ENCODE assay signal across 19 mouse cellular contexts in genomic region chrX:76116086-76116485, GRCm38 (mm10).
DNase-seq lines count a peak whose midpoint lies in the region; ATAC-seq and TF ChIP-seq lines count a peak whose summit lies in the region.
"Had no signal": no experiment of that assay in that cellular context is flagged by ENCODE, and none has a peak within 500 bp of the region (broad histone marks: within the 10 kb centered on the region; RNA-seq: fewer than 3 reads in every experiment).

No protein-coding gene starts in this region.

- DNase-seq in forebrain, embryonic 11.5 days (ENCODE audit: low spot score) = no peak
- DNase-seq in kidney, adult 18-20 months = no peak
- peak; percentile 15 for DNase-seq in brain, embryonic 14.5 days (ENCODE audit: low read depth)
- DNase-seq in lung, postnatal 36 days = peak; percentile 26
- no peak for DNase-seq in left cerebral cortex, adult 9 months (ENCODE audit: low spot score in 2 of 2)
- DNase-seq: cerebellum, adult 11-12 months; cerebellum, postnatal 36 days; gastrocnemius, postnatal 14 days; thymus, postnatal 4 days had no signal

- H3K4me1 ChIP-seq in forebrain, embryonic 16.5 days (replicated peaks; ENCODE audit: control insufficient read depth, insufficient read depth, low read length) = no peaks in the 10 kb centered on the region
- H3K4me1 ChIP-seq in forebrain, embryonic 11.5 days (replicated peaks; ENCODE audit: control insufficient read depth, insufficient read depth, low read length) = no peaks in the 10 kb centered on the region
- no peaks in the 10 kb centered on the region for H3K4me1 ChIP-seq in kidney, embryonic 15.5 days
- no peaks in the 10 kb centered on the region for H3K4me1 ChIP-seq in midbrain, embryonic 15.5 days
- H3K4me1 ChIP-seq: embryonic facial prominence, embryonic 13.5 days; forebrain, embryonic 13.5 days; hindbrain, embryonic 12.5 days; limb, embryonic 10.5 days; liver, embryonic 12.5 days had no signal

- 35% methylated on average over 1 of the region's 1 CpGs for WGBS in forebrain, embryonic 16.5 days
- WGBS in forebrain, embryonic 11.5 days = 53% methylated on average over 1 of the region's 1 CpGs
- 31% methylated on average over 1 of the region's 1 CpGs for WGBS in kidney, embryonic 15.5 days
- 40% methylated on average over 1 of the region's 1 CpGs for WGBS in midbrain, embryonic 15.5 days

- H3K9me3 ChIP-seq in forebrain, embryonic 16.5 days (ENCODE audit: control insufficient read depth, low read length) = no peaks in the 10 kb centered on the region
- no peaks in the 10 kb centered on the region for H3K9me3 ChIP-seq in forebrain, embryonic 11.5 days (ENCODE audit: control insufficient read depth, low read length)
- H3K9me3 ChIP-seq in kidney, embryonic 15.5 days (replicated peaks) = no peaks in the 10 kb centered on the region
- no peaks in the 10 kb centered on the region for H3K9me3 ChIP-seq in midbrain, embryonic 15.5 days
- H3K9me3 ChIP-seq: embryonic facial prominence, embryonic 13.5 days; forebrain, embryonic 13.5 days; hindbrain, embryonic 12.5 days; limb, embryonic 10.5 days; liver, embryonic 12.5 days had no signal

- H3K4me3 ChIP-seq in forebrain, embryonic 16.5 days (replicated peaks; ENCODE audit: low read length) = no peak overlapping the region
- H3K4me3 ChIP-seq in forebrain, embryonic 11.5 days (ENCODE audit: low read depth, low read length) = no peak overlapping the region
- H3K4me3 ChIP-seq in kidney, embryonic 15.5 days (replicated peaks) = no peak overlapping the region
- H3K4me3 ChIP-seq in midbrain, embryonic 15.5 days = no peak overlapping the region
- H3K4me3 ChIP-seq: embryonic facial prominence, embryonic 13.5 days; forebrain, embryonic 13.5 days; hindbrain, embryonic 12.5 days; limb, embryonic 10.5 days; liver, embryonic 12.5 days had no signal

- no peaks in the 10 kb centered on the region for H3K36me3 ChIP-seq in forebrain, embryonic 16.5 days (ENCODE audit: control insufficient read depth, insufficient read depth)
- H3K36me3 ChIP-seq in forebrain, embryonic 11.5 days (ENCODE audit: control insufficient read depth, insufficient read depth, low read length) = no peaks in the 10 kb centered on the region
- H3K36me3 ChIP-seq in kidney, embryonic 15.5 days = no peaks in the 10 kb centered on the region
- no peaks in the 10 kb centered on the region for H3K36me3 ChIP-seq in midbrain, embryonic 15.5 days (replicated peaks)
- H3K36me3 ChIP-seq: embryonic facial prominence, embryonic 13.5 days; hindbrain, embryonic 12.5 days; limb, embryonic 10.5 days; liver, embryonic 12.5 days had no signal

- no peaks in the 10 kb centered on the region for H3K27me3 ChIP-seq in forebrain, embryonic 16.5 days (replicated peaks; ENCODE audit: control insufficient read depth, insufficient read depth, low read length)
- H3K27me3 ChIP-seq in forebrain, embryonic 11.5 days (ENCODE audit: control insufficient read depth, insufficient read depth, low read length) = no peaks in the 10 kb centered on the region
- H3K27me3 ChIP-seq in kidney, embryonic 15.5 days = no peaks in the 10 kb centered on the region
- H3K27me3 ChIP-seq in midbrain, embryonic 15.5 days (replicated peaks) = no peaks in the 10 kb centered on the region
- H3K27me3 ChIP-seq: embryonic facial prominence, embryonic 13.5 days; forebrain, embryonic 13.5 days; hindbrain, embryonic 12.5 days; liver, embryonic 12.5 days had no signal

- no peak overlapping the region for H3K4me2 ChIP-seq in forebrain, embryonic 16.5 days (ENCODE audit: low read length)
- no peak overlapping the region for H3K4me2 ChIP-seq in forebrain, embryonic 11.5 days (ENCODE audit: low read depth, low read length, severe bottlenecking)
- H3K4me2 ChIP-seq in kidney, embryonic 15.5 days = no peak overlapping the region
- no peak overlapping the region for H3K4me2 ChIP-seq in midbrain, embryonic 15.5 days
- H3K4me2 ChIP-seq: embryonic facial prominence, embryonic 13.5 days; forebrain, embryonic 13.5 days; hindbrain, embryonic 12.5 days; liver, embryonic 12.5 days had no signal

- no peak overlapping the region for H3K9ac ChIP-seq in forebrain, embryonic 16.5 days (replicated peaks; ENCODE audit: low read depth, low read length)
- no peak overlapping the region for H3K9ac ChIP-seq in forebrain, embryonic 11.5 days (ENCODE audit: low read length)
- no peak overlapping the region for H3K9ac ChIP-seq in kidney, embryonic 15.5 days
- H3K9ac ChIP-seq in midbrain, embryonic 15.5 days = no peak overlapping the region
- H3K9ac ChIP-seq: embryonic facial prominence, embryonic 13.5 days; forebrain, embryonic 13.5 days; hindbrain, embryonic 12.5 days; liver, embryonic 12.5 days had no signal

- no peak overlapping the region for H3K27ac ChIP-seq in forebrain, embryonic 16.5 days (ENCODE audit: low read length)
- H3K27ac ChIP-seq in forebrain, embryonic 11.5 days (ENCODE audit: low read depth, low read length) = no peak overlapping the region
- H3K27ac ChIP-seq in kidney, embryonic 15.5 days = no peak overlapping the region
- no peak overlapping the region for H3K27ac ChIP-seq in midbrain, embryonic 15.5 days
- H3K27ac ChIP-seq: embryonic facial prominence, embryonic 13.5 days; forebrain, embryonic 13.5 days; hindbrain, embryonic 12.5 days; limb, embryonic 10.5 days; liver, embryonic 12.5 days had no signal

- no peak for TF ChIP-seq CTCF in brain, embryonic 14.5 days (IDR thresholded peaks at IDR 0.05; ENCODE audit: borderline replicate concordance, extremely low read depth, insufficient read depth, insufficient read length)

- no peak for TF ChIP-seq POLR2A in brain, embryonic 14.5 days (IDR thresholded peaks at IDR 0.05; ENCODE audit: borderline replicate concordance, extremely low read depth, insufficient read depth, insufficient read length, poor library complexity, severe bottlenecking)

- ATAC-seq in forebrain, embryonic 16.5 days = peak; percentile 63; the same call in 1 of the 2 replicates
- no peak for ATAC-seq in forebrain, embryonic 11.5 days (replicated peaks; ENCODE audit: low FRiP score)
- ATAC-seq in kidney, embryonic 15.5 days (replicated peaks; ENCODE audit: low FRiP score) = peak; percentile 70; the same call in 1 of the 2 replicates
- no peak for ATAC-seq in midbrain, embryonic 15.5 days (replicated peaks)
- ATAC-seq: forebrain, embryonic 13.5 days; intestine, postnatal 0 days; liver, embryonic 12.5 days; midbrain, embryonic 16.5 days had no signal

Comparison
In these comparisons a context has a peak if more than half of its experiments do, and no peak if none do; other contexts are left out.
1. ATAC-seq: peak in forebrain, embryonic 16.5 days (single experiment) and kidney, embryonic 15.5 days (single experiment); none in forebrain, embryonic 11.5 days (single experiment) and midbrain, embryonic 15.5 days (single experiment).
2. DNase-seq: peak in brain, embryonic 14.5 days (single experiment) and lung, postnatal 36 days (single experiment); none in forebrain, embryonic 11.5 days (single experiment), kidney, adult 18-20 months (single experiment) and left cerebral cortex, adult 9 months (0 of 2).